Mouse (Mus musculus) hindbrain, embryonic 12.5 days (tissue): ENCODE results near the gene Prkar2b. TPM values are rescaled to one million over a fixed set of nuclear protein-coding genes. Genes with fewer than 3 reads are reported as not detected.

Experiments
- ATAC-seq: fragments of 200-750 bp; cut with Nextera tagmentation; 2 replicates; pipeline ENCODE4 v1.8.0; 2017; ENCODE audit warnings: moderate TSS enrichment; ENCODE audit not compliant: low FRiP score
- H3K27ac ChIP-seq: fragments of 300-500 bp; sonication (generic); 2 replicates; pipeline ENCODE4 v1.5.1; 2016; ENCODE audit warnings: mild to moderate bottlenecking
- H3K27me3 ChIP-seq: fragments of 300-500 bp; sonication (generic); 2 replicates; pipeline ENCODE4 v1.6.1; 2016; ENCODE audit warnings: mild to moderate bottlenecking
- H3K36me3 ChIP-seq: fragments of 300-500 bp; sonication (generic); 2 replicates; pipeline ENCODE4 v1.6.1; 2016; ENCODE audit warnings: mild to moderate bottlenecking
- H3K4me1 ChIP-seq: fragments of 300-500 bp; sonication (generic); 2 replicates; pipeline ENCODE4 v1.6.1; 2016
- H3K4me2 ChIP-seq: fragments of 300-500 bp; sonication (generic); replicated peaks from 2 replicates; pipeline ENCODE4 v1.6.1; 2016; ENCODE audit warnings: mild to moderate bottlenecking
- H3K4me3 ChIP-seq: fragments of 300-500 bp; sonication (generic); 2 replicates; pipeline ENCODE4 v1.5.1; 2016; ENCODE audit warnings: mild to moderate bottlenecking
- H3K9ac ChIP-seq: fragments of 300-500 bp; sonication (generic); 2 replicates; pipeline ENCODE4 v1.6.1; 2016; ENCODE audit warnings: mild to moderate bottlenecking, moderate library complexity
- H3K9me3 ChIP-seq: fragments of 300-500 bp; sonication (generic); replicated peaks from 2 replicates; pipeline ENCODE4 v1.6.1; 2016; ENCODE audit warnings: mild to moderate bottlenecking
- WGBS: fragments of 180-500 bp; shearing (Covaris S2); methylation state at CpG from one replicate; pipeline ENCODE4 v1.1.7; 2016; 5-methylcytosine and 5-hydroxymethylcytosine counted together
- polyA plus RNA-seq: library from polyadenylated mRNA; unstranded; fragments of >200 nt; fragmentation: Nextera tagmentation; extraction: Ambion mirVana; gene quantifications from 2 replicates; pipeline ENCODE4 v1.2.1, GENCODE M21; 2016

The Prkar2b gene
- polyA plus RNA-seq, 1 experiment from 2014 or later = 89.0 TPM

DNA sequence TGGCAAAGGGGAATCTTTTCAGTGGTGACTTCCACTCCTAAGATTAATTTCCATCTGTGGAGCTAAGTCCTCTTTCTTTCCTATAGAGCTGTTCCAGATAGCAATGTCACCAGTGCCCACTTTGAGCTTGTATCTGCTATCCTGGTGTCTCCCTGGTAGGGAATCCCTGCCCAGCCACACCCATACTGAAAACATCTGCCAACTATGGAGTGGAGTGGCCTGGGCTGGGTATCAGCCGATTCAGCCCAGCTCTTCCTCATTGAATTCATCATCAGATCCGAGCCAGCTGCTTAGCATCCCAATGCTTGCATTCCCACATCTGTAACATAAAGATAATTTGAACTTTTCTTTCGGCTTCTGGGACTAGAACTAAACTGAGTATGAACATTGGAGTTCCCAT, 25.8 kb upstream of the Prkar2b start:
- no peak overlapping the region for H3K9ac ChIP-seq
- no peak for ATAC-seq
- H3K4me1 ChIP-seq = no peaks in the 10 kb centered on the region
- H3K27ac ChIP-seq = no peak overlapping the region
- WGBS = 94% methylated on average over 3 of the region's 3 CpGs
- no peak overlapping the region for H3K4me3 ChIP-seq
- no peaks in the 10 kb centered on the region for H3K27me3 ChIP-seq
- no peaks in the 10 kb centered on the region for H3K36me3 ChIP-seq
- H3K4me2 ChIP-seq = no peak overlapping the region
- peaks cover 10% of the 10 kb centered on the region; the same call in 1 of the 2 replicates for H3K9me3 ChIP-seq

DNA sequence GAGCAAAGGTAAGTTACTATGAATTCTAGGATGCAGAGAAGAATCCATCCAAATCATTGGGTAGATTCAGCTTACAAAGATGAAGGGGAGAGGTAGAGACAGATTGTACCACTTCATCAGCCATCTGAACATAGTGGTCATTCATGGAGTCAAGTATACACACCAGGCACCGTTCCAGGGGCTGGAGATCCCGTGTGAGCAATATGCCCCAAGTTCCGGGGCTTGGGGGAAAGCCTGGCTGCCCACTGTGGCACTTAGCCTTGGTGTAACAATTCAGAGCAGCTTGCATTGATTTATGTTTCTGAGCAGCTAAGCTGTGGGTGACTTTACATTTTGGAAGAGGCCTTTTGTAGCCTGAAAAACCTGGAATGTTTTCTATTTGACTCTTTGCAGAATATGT, 24.8 kb upstream of the Prkar2b start:
- WGBS = 84% methylated on average over 3 of the region's 3 CpGs
- ATAC-seq = no peak
- Histone ChIP-seq H3K27me3 (no peaks in the 10 kb centered on the region), H3K9ac (no peak overlapping the region), H3K4me2 (no peak overlapping the region), H3K9me3 (peaks cover under 1% of the 10 kb centered on the region; the same call in 1 of the 2 replicates), H3K4me3 (no peak overlapping the region), H3K36me3 (no peaks in the 10 kb centered on the region), H3K4me1 (no peaks in the 10 kb centered on the region), H3K27ac (no peak overlapping the region)

DNA sequence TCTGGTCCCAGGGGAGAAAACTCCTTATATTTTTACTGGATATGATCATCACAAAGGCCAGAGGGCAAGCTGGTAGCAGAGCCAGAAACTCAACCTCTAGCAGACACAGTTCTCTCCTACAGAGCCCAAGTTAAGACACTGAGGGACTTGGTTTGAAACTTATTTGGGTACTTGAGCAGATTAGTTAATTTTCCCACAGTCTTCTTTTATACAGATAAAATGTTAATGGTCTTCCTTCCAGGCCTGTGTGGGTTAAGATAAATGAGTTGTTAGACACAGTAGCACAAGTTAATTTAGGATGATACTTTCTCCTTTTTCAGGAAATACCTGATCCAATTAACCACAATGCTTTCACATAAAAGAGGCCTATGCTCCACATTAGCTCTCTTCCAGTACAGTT, 24.1 kb upstream of the Prkar2b start:
- no peak overlapping the region for H3K9ac ChIP-seq
- H3K9me3 ChIP-seq = no peaks in the 10 kb centered on the region
- no peak for ATAC-seq
- no peaks in the 10 kb centered on the region for H3K36me3 ChIP-seq
- H3K4me1 ChIP-seq = no peaks in the 10 kb centered on the region
- no peak overlapping the region for H3K4me2 ChIP-seq
- H3K4me3 ChIP-seq = no peak overlapping the region
- no peaks in the 10 kb centered on the region for H3K27me3 ChIP-seq
- H3K27ac ChIP-seq = no peak overlapping the region

DNA sequence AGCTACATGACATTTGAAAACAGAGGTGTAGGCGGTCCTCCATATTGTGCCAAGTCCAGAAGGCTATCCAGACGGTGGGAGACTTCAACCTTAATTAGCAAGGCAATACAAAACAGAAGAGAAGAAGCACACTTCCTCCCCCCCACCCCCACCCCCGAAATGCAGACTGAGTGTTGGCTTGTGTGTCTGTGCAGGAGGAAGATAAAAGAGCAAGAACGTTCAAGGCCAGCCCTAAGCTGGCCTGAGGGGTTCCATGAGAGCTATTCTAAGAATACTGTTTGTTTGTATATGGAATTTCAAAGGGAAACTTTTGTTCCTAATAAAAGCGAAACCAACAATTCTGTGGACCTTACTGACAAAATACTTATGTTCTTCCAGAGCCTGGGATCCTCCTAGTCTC, 23.5 kb upstream of the Prkar2b start:
- no peak for ATAC-seq
- H3K27ac ChIP-seq = no peak overlapping the region
- no peak overlapping the region for H3K4me3 ChIP-seq
- H3K9me3 ChIP-seq = no peaks in the 10 kb centered on the region
- H3K4me1 ChIP-seq = no peaks in the 10 kb centered on the region
- no peaks in the 10 kb centered on the region for H3K36me3 ChIP-seq
- H3K27me3 ChIP-seq = no peaks in the 10 kb centered on the region
- 63% methylated on average over 5 of the region's 5 CpGs for WGBS
- no peak overlapping the region for H3K9ac ChIP-seq
- no peak overlapping the region for H3K4me2 ChIP-seq

- 75% methylated on average over 9 of the region's 9 CpGs for WGBS
- H3K4me3 ChIP-seq = no peak overlapping the region
- no peaks in the 10 kb centered on the region for H3K9me3 ChIP-seq
- no peaks in the 10 kb centered on the region for H3K27me3 ChIP-seq
- no peak overlapping the region for H3K27ac ChIP-seq
- ATAC-seq = no peak
- no peak overlapping the region for H3K4me2 ChIP-seq
- no peak overlapping the region for H3K9ac ChIP-seq
- H3K36me3 ChIP-seq = no peaks in the 10 kb centered on the region
- no peaks in the 10 kb centered on the region for H3K4me1 ChIP-seq
Measured at GRCm38 (mm10) chr12:32080692-32081091, 19.6 kb upstream of the Prkar2b start.

GRCm38 (mm10) chr12:32077403-32077802, 16.3 kb upstream of the Prkar2b start:
- Histone ChIP-seq H3K27ac (no peak overlapping the region), H3K4me2 (no peak overlapping the region), H3K27me3 (no peaks in the 10 kb centered on the region), H3K4me1 (no peaks in the 10 kb centered on the region), H3K4me3 (no peak overlapping the region), H3K36me3 (no peaks in the 10 kb centered on the region), H3K9ac (no peak overlapping the region), H3K9me3 (no peaks in the 10 kb centered on the region)
- 96% methylated on average over 6 of the region's 6 CpGs for WGBS
- ATAC-seq = no peak

DNA sequence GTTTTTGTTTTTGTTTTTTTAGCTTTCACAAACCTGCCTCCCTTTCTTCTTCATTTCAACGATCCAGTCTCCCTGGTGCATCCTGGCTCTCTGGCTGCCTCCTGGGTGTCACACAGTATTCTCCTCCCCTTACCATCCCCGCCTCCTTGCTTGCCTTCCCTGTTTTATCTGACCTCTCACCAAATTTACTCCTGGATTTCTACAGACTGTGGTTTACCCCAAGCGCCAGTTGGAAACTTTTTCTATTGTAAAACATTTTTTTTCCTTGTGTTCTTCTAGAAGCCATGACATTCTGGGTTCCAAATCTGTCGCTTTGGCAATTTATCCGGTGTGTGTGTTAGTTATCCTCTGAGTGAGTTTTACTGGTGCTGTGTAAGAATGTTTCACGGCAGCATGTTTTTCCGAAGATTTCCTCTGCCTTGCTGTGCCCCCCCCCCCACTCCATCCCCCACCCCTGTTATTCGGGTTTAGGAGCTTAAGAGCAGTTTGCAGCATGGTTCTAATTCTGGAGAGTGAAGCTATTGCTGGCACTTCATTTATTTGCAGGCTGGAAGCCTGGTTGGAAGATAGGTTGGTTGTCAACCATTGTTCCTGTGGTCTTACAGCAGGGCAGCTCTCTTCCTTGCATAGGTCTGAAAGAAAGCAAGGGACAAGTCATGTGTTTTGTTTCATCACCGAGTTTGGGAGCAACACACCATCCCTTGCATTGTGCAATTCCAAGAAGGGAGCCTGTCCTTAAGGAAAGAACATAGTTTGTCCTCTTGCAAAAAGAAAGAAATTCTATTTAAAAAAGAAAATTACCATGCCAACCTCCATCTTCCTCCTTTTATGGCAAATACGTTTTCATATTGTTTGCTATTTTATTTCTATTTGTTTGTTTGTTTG, 15.0 kb upstream of the Prkar2b start:
- Histone ChIP-seq H3K4me3 (no peak overlapping the region), H3K4me1 (no peaks in the 10 kb centered on the region), H3K9me3 (no peaks in the 10 kb centered on the region), H3K4me2 (no peak overlapping the region), H3K27me3 (no peaks in the 10 kb centered on the region), H3K36me3 (no peaks in the 10 kb centered on the region), H3K9ac (no peak overlapping the region), H3K27ac (no peak overlapping the region)
- ATAC-seq = no peak
- 79% methylated on average over 10 of the region's 10 CpGs for WGBS

- H3K36me3 ChIP-seq = no peaks in the 10 kb centered on the region
- no peaks in the 10 kb centered on the region for H3K4me1 ChIP-seq
- no peak overlapping the region for H3K4me2 ChIP-seq
- no peak overlapping the region for H3K4me3 ChIP-seq
- H3K9me3 ChIP-seq = no peaks in the 10 kb centered on the region
- ATAC-seq = no peak
- H3K27ac ChIP-seq = no peak overlapping the region
- no peak overlapping the region for H3K9ac ChIP-seq
- 41% methylated on average over 6 of the region's 6 CpGs for WGBS
- H3K27me3 ChIP-seq = no peaks in the 10 kb centered on the region
Measured at GRCm38 (mm10) chr12:32074271-32074670, 13.2 kb upstream of the Prkar2b start.

DNA sequence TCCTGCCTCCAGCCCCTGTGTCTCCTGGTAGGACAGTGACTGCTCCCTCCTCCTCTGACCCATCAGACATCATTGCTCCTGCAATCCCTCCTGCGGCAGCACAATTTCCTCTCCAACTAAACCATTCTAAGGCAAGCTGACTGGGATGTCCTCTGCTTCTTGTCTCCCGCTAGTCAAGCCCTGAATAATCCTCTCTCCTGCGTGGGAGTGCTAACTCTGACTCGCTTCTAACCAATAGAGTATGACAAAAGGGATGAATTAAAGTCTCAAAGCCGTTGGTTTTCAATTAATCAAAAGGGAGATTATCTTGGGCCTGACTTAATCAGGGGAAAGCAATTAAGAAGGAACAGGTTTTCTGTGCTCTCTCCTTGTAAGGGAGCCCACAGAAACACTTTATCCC, 4.9 kb upstream of the Prkar2b start:
- H3K4me1 ChIP-seq = peaks cover 3% of the 10 kb centered on the region; the same call in 1 of the 2 replicates
- WGBS = 48% methylated on average over 5 of the region's 5 CpGs
- H3K4me3 ChIP-seq = no peak overlapping the region
- H3K27ac ChIP-seq = no peak overlapping the region
- no peak overlapping the region for H3K4me2 ChIP-seq
- H3K27me3 ChIP-seq = no peaks in the 10 kb centered on the region
- no peak for ATAC-seq
- H3K9ac ChIP-seq = no peak overlapping the region
- no peaks in the 10 kb centered on the region for H3K36me3 ChIP-seq
- no peaks in the 10 kb centered on the region for H3K9me3 ChIP-seq

GRCm38 (mm10) chr12:32060247-32061089, 628 bp downstream of the Prkar2b start:
- no peaks in the 10 kb centered on the region for H3K27me3 ChIP-seq
- H3K36me3 ChIP-seq = 0 out of 2 replicates have a peak, but pooled peaks cover 2% of the 10 kb centered on the region
- peak overlapping the region; percentile 98 for H3K27ac ChIP-seq
- peak overlapping the region; percentile 88 for H3K4me3 ChIP-seq
- H3K9me3 ChIP-seq = no peaks in the 10 kb centered on the region
- peak; percentile 83 for ATAC-seq
- H3K4me2 ChIP-seq = peak overlapping the region; percentile 65
- under 1% methylated on average over 44 of the region's 66 CpGs for WGBS
- H3K9ac ChIP-seq = peak overlapping the region; percentile 94
- H3K4me1 ChIP-seq = peaks cover 30% of the 10 kb centered on the region

- WGBS = 10% methylated on average over 6 of the region's 6 CpGs
- no peaks in the 10 kb centered on the region for H3K27me3 ChIP-seq
- H3K4me2 ChIP-seq = peak overlapping the region; percentile 65
- ATAC-seq = 0 out of 2 replicates have a peak, but pooled peaks have one; percentile 8
- H3K9me3 ChIP-seq = no peaks in the 10 kb centered on the region
- peak overlapping the region; percentile 94 for H3K9ac ChIP-seq
- H3K36me3 ChIP-seq = 0 out of 2 replicates have a peak, but pooled peaks cover 2% of the 10 kb centered on the region
- H3K4me1 ChIP-seq = peaks cover 30% of the 10 kb centered on the region
- peak overlapping the region; percentile 98 for H3K27ac ChIP-seq
- H3K4me3 ChIP-seq = peak overlapping the region; percentile 88
Measured at GRCm38 (mm10) chr12:32059707-32060106, 1.4 kb downstream of the Prkar2b start.

DNA sequence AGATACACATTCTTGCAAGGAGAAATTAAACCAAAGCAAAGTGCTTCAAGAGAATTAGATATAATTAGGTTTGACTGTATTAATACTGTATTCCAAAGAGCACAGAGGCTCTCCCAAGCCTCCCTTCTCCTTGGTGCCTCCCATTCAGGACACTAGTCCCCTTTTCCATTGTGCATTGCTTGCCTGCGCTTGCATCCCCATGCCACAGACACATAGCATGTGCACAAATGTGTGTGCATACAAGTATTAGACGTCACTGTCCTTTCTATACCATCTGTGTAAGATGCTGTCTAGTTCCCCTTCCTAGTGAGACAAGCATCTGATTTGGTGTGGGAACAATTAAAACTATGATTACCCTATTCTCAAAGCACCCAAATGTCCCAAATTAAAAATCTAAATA, 2.0 kb downstream of the Prkar2b start:
- WGBS = 41% methylated on average over 2 of the region's 2 CpGs
- Histone ChIP-seq H3K4me2 (peak overlapping the region; percentile 65), H3K27ac (peak overlapping the region; percentile 98), H3K27me3 (no peaks in the 10 kb centered on the region), H3K9ac (peak overlapping the region; percentile 94), H3K4me1 (peaks cover 30% of the 10 kb centered on the region), H3K9me3 (no peaks in the 10 kb centered on the region), H3K36me3 (0 out of 2 replicates have a peak, but pooled peaks cover 2% of the 10 kb centered on the region), H3K4me3 (peak overlapping the region; percentile 88)
- no peak for ATAC-seq
